Mouse (Mus musculus): ENCODE results near the gene Adam12.

DNA sequence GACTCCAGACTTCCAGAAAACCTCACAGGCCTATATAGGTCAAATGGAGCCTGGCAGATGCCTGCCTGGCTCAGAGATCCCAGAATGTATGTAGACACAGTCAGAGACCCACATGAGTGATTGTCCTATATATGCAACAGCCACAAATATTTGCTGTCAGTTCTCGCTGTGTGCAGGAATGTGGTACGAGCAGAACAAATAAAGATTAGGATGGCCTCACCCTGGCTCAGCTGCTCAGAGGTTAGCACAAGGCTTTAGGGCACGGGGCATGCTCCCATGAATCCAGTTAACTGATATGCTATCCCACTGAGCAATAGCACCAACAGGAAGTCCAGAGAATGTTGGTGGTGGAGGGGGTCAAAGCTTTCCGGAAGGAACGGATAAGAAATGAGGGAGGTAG is 261.5 kb downstream of the Adam12 start:
- no peak for TF ChIP-seq CHD2 (IDR thresholded peaks at IDR 0.05; ENCODE audit: low read depth, low read length)
- TF ChIP-seq ZC3H11A (IDR thresholded peaks at IDR 0.05; ENCODE audit: borderline replicate concordance, low read depth, low read length), result no peak
- TF ChIP-seq ZNF384 (IDR thresholded peaks at IDR 0.05; ENCODE audit: low read depth, low read length), result no peak
- no peak for TF ChIP-seq HCFC1 (IDR thresholded peaks at IDR 0.05; ENCODE audit: borderline replicate concordance, insufficient read depth, low read length)
- TF ChIP-seq MAFK (IDR thresholded peaks at IDR 0.05; ENCODE audit: insufficient read depth, low read depth, low read length), result no peak

Data from ES-E14 (cell line).